Mouse (Mus musculus) embryo, embryonic 11.5 days (tissue): Measurements from ENCODE around the gene Plcb2.

Source experiments
- DNase-seq: peaks from one replicate; pipeline ENCODE4 v3.0.0-alpha.2; 2012; ENCODE audit warnings: low read depth, low spot score

Gene Plcb2

DNA sequence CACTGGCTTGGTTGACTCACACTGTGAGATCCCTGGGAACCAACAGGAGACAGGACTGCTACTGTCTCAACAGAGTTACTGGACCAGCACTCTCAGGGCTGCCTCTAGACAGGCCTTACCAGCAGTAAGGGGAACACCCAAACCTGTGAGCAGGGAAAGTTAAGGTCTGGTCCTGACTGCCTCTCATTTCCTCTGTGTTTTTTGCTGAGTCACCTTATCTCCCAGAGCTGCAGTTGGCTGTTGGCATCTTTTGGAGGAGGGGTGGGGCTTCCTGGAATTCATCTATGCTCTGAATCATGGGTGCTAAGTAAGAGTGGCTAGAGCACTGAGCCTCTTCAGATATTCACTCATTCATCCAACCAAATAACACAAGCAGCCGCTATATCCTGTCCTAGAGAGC is 69.2 kb downstream of the Plcb2 start:
- DNase-seq, result no peak

DNA sequence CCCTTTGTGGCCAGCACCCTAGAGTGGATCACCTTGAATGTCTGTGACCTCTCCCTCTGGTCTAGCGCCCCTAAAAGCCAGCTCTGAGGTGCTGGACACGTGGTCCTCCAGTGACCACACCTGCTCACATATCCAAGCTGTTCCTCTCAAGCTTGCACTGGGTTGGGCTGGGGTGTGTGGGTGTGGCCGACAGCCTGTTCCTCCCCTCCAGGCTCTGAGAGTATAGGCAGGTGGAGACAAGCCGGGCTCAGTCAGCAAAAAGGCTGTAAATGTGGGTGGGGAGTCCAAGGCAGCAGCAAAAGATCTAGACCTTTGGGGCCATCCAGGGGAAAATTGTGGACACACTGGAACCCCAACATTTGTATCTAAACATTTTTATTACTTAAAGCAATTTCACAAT is 69.8 kb downstream of the Plcb2 start:
- no peak for DNase-seq
